Mouse (Mus musculus) G1E (cell line): ENCODE measurements at regions not wholly inside any gene's neighbourhood (a gene's known extent, or its start where the extent isn't known, plus 50 kb on each side); places are given as distances from the start of the nearest gene placed in this dataset.

ENCODE experiments used
- ATAC-seq: 2 replicates; pipeline ENCODE4 v1.8.0; 2016; ENCODE audit warnings: mild to moderate bottlenecking; ENCODE audit not compliant: insufficient number of reproducible peaks, poor library complexity, low FRiP score, severe bottlenecking; ENCODE audit errors: extremely low read depth
- DNase-seq: peaks from one replicate; pipeline ENCODE4 v3.0.0; 2012; ENCODE audit warnings: low spot score
- H3K27me3 ChIP-seq: 2 replicates; pipeline ENCODE4 v1.6.1; 2012; ENCODE audit warnings: mild to moderate bottlenecking, low read length, inconsistent platforms; ENCODE audit not compliant: insufficient read depth
- H3K36me3 ChIP-seq: replicated peaks from 2 replicates; pipeline ENCODE3; 2012; ENCODE audit warnings: mild to moderate bottlenecking, inconsistent platforms
- H3K4me1 ChIP-seq: 2 replicates; pipeline ENCODE4 v1.6.1; 2012; ENCODE audit warnings: low read depth, low read length, inconsistent platforms, mixed read lengths; ENCODE audit not compliant: insufficient read depth
- H3K4me3 ChIP-seq: 2 replicates; pipeline ENCODE4 v1.5.1; 2012; ENCODE audit warnings: low read depth, mild to moderate bottlenecking, inconsistent platforms, low read length, moderate library complexity, mixed read lengths
- H3K9me3 ChIP-seq: replicated peaks from 2 replicates; pipeline ENCODE4 v1.6.1; 2012; ENCODE audit warnings: inconsistent platforms
- CTCF ChIP-seq: IDR thresholded peaks from 2 replicates; pipeline ENCODE4 v1.5.1; 2012; ENCODE audit warnings: low read depth, low read length, inconsistent platforms, mixed read lengths
- GATA1 ChIP-seq: IDR thresholded peaks from 2 replicates; pipeline ENCODE4 v1.6.1; 2012; ENCODE audit warnings: borderline replicate concordance, low read length, inconsistent platforms, mixed read lengths
- GATA2 ChIP-seq: IDR thresholded peaks from 2 replicates; pipeline ENCODE4 v1.6.1; 2012; ENCODE audit warnings: low read depth, low read length, inconsistent platforms, borderline replicate concordance
- POLR2AphosphoS5 ChIP-seq: IDR thresholded peaks from 2 replicates; pipeline ENCODE4 v1.6.1; 2012; ENCODE audit warnings: low read depth, low read length, inconsistent platforms; ENCODE audit not compliant: insufficient replicate concordance
- TAL1 ChIP-seq: conservative IDR thresholded peaks from 2 replicates; pipeline ENCODE4 v1.6.1; 2012; ENCODE audit warnings: low read depth, low read length, inconsistent platforms, mixed read lengths

DNA sequence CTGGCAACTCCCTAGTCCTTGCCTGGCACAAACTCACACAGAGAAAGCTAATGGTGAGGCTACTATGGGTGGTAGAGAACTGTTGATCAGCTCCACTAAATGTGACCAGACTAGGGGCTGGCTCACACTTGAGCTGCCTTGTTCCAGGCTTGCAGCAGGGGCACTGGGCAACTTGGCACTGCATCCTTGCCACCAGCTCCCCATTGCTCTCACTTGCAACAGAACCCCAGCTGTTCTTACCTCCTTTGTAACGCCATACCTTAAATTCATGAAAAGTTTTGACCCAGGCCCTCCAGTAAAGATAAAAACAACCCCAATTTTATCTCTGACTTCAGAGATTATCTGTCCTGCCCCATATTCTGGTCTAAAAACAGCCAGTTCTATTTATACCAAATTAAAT is 328.7 kb downstream of the Diras2 start:
- ATAC-seq: no peak
- TF ChIP-seq TAL1 (no peak), GATA1 (no peak), CTCF (no peak), POLR2AphosphoS5 (no peak), GATA2 (no peak)
- H3K9me3 ChIP-seq: no peaks in the 10 kb centered on the region
- no peak overlapping the region for H3K4me3 ChIP-seq
- H3K4me1 ChIP-seq: no peaks in the 10 kb centered on the region
- no peak for DNase-seq
- H3K27me3 ChIP-seq: no peaks in the 10 kb centered on the region; the same call in 1 of the 2 replicates
- no peaks in the 10 kb centered on the region for H3K36me3 ChIP-seq

- no peaks in the 10 kb centered on the region for H3K9me3 ChIP-seq
- DNase-seq (no peak), ATAC-seq (no peak)
- TF ChIP-seq GATA1 (no peak), GATA2 (no peak), CTCF (no peak), TAL1 (no peak), POLR2AphosphoS5 (no peak)
- no peaks in the 10 kb centered on the region for H3K36me3 ChIP-seq
- no peak overlapping the region for H3K4me3 ChIP-seq
- no peaks in the 10 kb centered on the region; the same call in 1 of the 2 replicates for H3K27me3 ChIP-seq
- no peaks in the 10 kb centered on the region for H3K4me1 ChIP-seq
Observed at GRCm38 (mm10) chr13:52205951-52206350, 325.1 kb downstream of the Diras2 start.

GRCm38 (mm10) chr13:52216343-52216742 is 314.7 kb downstream of the Diras2 start:
- H3K36me3 ChIP-seq: no peaks in the 10 kb centered on the region
- H3K4me1 ChIP-seq: no peaks in the 10 kb centered on the region
- H3K27me3 ChIP-seq: no peaks in the 10 kb centered on the region
- TF ChIP-seq GATA2: no peak
- no peak for TF ChIP-seq TAL1
- no peak for TF ChIP-seq POLR2AphosphoS5
- no peak for TF ChIP-seq CTCF
- TF ChIP-seq GATA1: no peak
- no peak overlapping the region for H3K4me3 ChIP-seq
- DNase-seq (no peak), ATAC-seq (no peak)
- no peaks in the 10 kb centered on the region for H3K9me3 ChIP-seq

- Histone ChIP-seq H3K27me3 (no peaks in the 10 kb centered on the region), H3K36me3 (no peaks in the 10 kb centered on the region), H3K9me3 (no peaks in the 10 kb centered on the region), H3K4me3 (no peak overlapping the region), H3K4me1 (no peaks in the 10 kb centered on the region)
- DNase-seq (no peak), ATAC-seq (no peak)
- TF ChIP-seq POLR2AphosphoS5 (no peak), GATA2 (no peak), TAL1 (no peak), GATA1 (no peak), CTCF (no peak)
Observed at GRCm38 (mm10) chr13:52217066-52217465, 314.0 kb downstream of the Diras2 start.

DNA sequence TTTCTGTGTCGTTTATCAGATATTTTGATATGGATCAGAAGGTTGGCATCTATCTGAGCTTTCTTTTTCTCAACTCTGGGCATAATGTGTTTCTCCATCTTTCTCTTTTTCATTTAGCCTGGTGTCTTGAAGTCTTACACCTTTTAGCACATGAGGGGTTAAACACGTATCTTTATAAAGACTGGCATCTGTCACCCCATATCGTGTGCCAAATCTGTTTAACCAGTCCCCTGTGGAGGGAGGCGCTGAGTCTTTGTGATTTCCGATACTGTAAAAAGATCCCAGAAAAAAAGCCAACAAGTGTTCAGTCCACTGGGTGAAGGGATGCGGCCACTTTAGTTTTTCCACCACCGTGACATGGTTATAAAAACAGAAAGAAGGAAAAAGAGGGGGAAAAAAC is 313.3 kb downstream of the Diras2 start:
- no peak for DNase-seq
- no peak for TF ChIP-seq TAL1
- no peak for TF ChIP-seq GATA2
- TF ChIP-seq POLR2AphosphoS5: no peak
- no peak for TF ChIP-seq CTCF
- no peak for TF ChIP-seq GATA1
- H3K27me3 ChIP-seq: peaks cover 4% of the 10 kb centered on the region; the same call in 1 of the 2 replicates

DNA sequence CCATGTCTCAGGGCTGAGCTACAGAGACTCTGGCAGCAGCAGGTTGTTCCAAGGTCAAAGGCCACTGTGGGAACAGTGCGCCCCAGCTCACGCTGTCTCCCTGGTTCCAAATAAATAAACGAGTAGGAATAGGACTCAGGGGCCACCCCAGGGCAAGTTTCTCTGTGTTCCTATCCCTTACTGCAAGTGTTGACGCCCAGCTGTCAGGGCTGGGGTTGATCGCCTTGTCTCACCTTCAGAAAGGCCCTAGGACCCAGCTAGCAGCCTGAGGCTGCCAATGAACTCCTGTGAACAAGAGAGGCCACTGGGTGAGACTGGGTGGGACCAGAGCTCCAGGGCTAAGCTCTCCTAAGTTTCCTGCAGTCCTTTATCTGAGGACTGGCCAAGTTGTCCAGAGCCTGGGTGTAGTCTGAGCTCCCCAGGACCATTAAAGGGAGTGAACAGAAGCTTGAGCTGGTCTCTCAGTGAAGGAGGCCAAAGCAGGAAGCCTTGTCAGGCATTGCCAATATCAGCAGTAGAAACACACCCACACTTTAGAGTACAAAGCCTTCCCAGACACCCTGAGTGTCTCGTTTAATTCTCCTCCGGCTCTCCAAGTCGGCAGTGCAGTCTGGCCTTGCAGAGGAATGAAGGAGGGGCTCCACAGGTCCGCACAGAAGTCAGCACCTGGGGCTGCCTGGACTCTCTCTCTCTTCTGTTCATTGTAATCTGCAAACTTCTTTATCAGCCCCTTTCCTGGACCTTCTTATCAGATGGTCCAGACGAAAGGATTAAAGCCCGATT is 308.6 kb downstream of the Diras2 start:
- no peaks in the 10 kb centered on the region for H3K9me3 ChIP-seq
- H3K27me3 ChIP-seq: peaks cover 6% of the 10 kb centered on the region; the same call in 1 of the 2 replicates
- no peak overlapping the region for H3K4me3 ChIP-seq
- ATAC-seq (no peak), DNase-seq (no peak)
- 0 out of 2 replicates have a peak, but pooled peaks cover 7% of the 10 kb centered on the region for H3K4me1 ChIP-seq
- TF ChIP-seq POLR2AphosphoS5 (no peak), CTCF (no peak), GATA2 (no peak), TAL1 (no peak), GATA1 (no peak)
- no peaks in the 10 kb centered on the region for H3K36me3 ChIP-seq

More for the DNA sequence above, 313.3 kb downstream of the Diras2 start:
- Histone ChIP-seq H3K4me1 (no peaks in the 10 kb centered on the region), H3K36me3 (no peaks in the 10 kb centered on the region), H3K4me3 (no peak overlapping the region), H3K9me3 (no peaks in the 10 kb centered on the region)
- ATAC-seq: no peak
